Mouse (Mus musculus) limb, embryonic 13.5 days (tissue): ENCODE results near the gene Ror1. TPM values are rescaled to one million over a fixed set of nuclear protein-coding genes. Genes with fewer than 3 reads are reported as not detected.

ENCODE experiments used
- polyA plus RNA-seq: library from polyadenylated mRNA; unstranded; fragments of >200 nt; fragmentation: Nextera tagmentation; extraction: Ambion mirVana; gene quantifications from 2 replicates; pipeline ENCODE4 v1.2.1, GENCODE M21; 2015

The Ror1 gene
- polyA plus RNA-seq, 1 experiment from 2014 or later: 11.8 TPM

Other genes starting within 250 kb of the Ror1 start
- gene Pgm1, start 166.4 kb upstream of the Ror1 start, polyA plus RNA-seq: 58.9 and 61.5 TPM in 2 replicates
- 36.1 and 36.8 TPM in 2 replicates for gene Itgb3bp, start 166.0 kb upstream of the Ror1 start, polyA plus RNA-seq